Mouse (Mus musculus): Measurements from ENCODE around the gene Fam178b. TPM values are rescaled to one million over a fixed set of nuclear protein-coding genes. Genes with fewer than 3 reads are reported as not detected.

The Fam178b gene
- not detected for total RNA-seq (2021)

DNA sequence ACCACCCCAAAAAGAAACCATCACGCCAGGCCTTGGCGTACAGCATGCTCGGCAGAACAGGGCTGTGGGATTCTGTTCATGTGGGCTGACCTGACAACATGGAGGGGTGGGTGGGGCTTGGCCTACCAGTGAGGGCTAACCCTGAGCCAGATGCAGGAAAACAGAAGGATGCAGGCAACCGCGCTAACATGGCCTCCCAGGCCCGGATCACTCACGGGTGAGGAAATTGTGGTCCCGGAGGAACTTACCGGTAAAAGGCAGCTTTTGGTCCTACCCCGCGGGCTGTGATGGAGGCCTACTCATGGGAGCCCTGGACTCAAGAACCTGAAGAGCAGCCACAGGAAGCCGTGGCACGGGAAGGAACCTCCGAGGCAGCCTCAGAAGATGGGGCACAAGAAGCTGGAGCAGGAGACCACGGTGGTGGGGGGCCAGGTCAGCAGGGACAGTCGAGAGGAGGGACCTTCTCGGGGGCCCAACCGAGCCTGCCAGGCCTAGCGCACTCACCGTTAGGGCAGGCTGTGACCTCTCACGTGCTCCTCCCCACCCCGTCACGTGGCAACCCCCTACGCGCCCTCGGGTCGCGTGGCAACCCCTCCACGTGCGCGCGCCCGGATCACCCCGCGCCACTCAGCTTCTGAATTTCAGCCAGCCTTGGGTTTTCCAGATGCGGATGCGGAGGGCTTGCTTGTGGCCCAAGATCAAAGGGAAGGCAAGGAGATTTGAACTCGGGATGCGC lies at the start of gene Fam178b:
Gene Fam178b, minus strand, starts transcription at position 564 of the 736 bp plus-strand sequence.
- intact Hi-C loops (cut with DNase I), result no loop called here
- no peak for DNase-seq (ENCODE audit: low spot score in 2 of 2)

GRCm38 (mm10) chr1:36724057-36724431 lies 41.1 kb upstream of the Fam178b start:
- DNase-seq (ENCODE audit: low spot score in 2 of 2), result no peak
- intact Hi-C loops (cut with DNase I), result no loop called here

DNA sequence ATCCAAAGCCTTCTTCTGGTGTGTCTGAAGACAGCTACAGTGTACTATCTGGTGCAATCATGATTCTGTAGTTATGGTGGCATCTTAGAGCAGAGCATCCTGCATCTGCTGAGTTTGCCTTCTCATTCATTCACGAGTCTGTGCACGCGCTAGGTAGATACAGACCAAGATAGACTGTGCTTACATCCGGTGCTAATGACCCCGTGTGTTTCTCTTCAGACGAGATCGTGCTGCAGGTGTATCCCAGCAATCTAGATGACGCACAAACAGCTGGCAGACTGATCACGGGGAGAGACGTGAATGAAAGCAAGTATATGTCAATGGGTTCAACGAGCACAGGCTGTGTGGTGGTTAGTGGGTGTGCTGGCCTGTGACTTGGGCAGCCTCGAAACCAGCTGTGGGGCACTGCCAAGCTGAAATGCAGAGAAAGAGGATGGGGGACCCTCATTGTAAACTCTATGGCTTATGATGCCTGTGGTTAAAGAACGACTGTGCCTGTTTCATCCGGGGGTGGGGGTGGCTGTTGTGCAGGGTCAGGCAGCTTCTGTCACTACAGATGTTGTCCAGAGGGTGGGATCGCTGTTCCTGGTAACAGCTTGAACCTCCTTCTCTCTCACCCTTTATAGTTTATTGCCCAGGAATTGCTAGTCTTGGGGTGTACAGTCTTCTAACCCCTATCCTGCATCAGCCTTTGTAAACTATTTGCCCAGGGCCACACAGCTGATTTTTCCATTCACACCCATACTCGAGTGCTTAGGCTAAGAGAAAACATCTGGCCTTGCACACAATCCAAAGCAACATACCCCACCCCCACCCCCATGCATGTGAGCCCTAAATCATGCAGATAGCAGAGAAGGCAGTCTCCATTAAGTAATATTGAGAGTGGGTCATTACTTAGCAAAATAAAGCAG lies 40.4 kb upstream of the Fam178b start:
- no peak for DNase-seq (ENCODE audit: low spot score in 2 of 2)
- intact Hi-C loops (cut with DNase I), result no loop called here

DNA sequence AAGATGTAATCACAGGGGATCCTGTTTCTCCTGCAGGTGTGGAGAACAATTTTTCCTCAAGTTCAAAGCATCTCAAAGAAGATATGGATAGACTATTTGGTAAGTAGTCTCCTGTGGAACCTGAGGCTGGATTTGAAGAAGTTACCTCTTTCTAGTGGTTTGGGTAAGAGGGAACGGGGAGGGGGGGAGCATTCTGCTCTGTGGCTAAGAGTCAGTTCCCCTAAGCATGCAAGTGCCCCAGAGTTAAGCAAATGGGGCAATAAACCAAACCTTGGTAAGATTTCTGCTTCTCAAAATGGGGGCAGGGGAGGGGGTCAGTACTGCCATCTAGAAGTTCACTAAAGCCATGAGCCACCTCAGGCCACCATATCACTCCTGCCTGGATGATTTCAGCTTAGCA lies 35.8 kb upstream of the Fam178b start:
- DNase-seq (ENCODE audit: low spot score in 2 of 2), result no peak
- intact Hi-C loops (cut with DNase I), result no loop called here

DNA sequence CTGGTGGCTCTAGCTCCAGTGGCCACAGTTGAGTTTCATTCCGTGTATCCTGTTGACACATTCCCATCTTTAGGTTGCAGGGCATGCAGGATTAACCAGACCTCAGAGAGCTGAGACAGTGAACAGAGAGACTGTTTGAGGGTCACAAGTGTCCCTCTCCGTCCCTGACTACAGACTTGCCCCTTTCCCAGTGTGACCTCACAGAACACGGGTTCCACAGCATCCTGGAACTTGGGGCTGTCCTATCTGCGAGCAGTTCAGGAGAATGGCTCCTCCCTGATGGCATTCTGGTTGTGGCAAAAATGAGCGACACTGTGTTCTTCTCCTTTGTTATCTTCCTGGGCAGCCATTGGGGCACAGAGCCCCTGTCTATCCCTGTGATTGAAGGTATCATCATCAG lies 31.3 kb upstream of the Fam178b start, which contains the start of gene Actr1b:
Gene Actr1b, minus strand, starts transcription at position 112 of the 400 bp plus-strand sequence.
- DNase-seq (ENCODE audit: low spot score in 2 of 2), result no peak
- intact Hi-C loops (cut with DNase I), result no loop called here

GRCm38 (mm10) chr1:36711104-36711503 lies 28.1 kb upstream of the Fam178b start:
- intact Hi-C loops (cut with DNase I), result no loop called here
- no peak for DNase-seq (ENCODE audit: low spot score in 2 of 2)

- intact Hi-C loops (cut with DNase I), result no loop called here
- DNase-seq (ENCODE audit: low spot score in 2 of 2), result peak; percentile 98 to 99
These were observed 26.9 kb upstream of the Fam178b start, which contains the start of gene 4933424G06Rik for GRCm38 (mm10) chr1:36709854-36710280. Gene 4933424G06Rik, plus strand, starts transcription at chr1:36710149.

DNA sequence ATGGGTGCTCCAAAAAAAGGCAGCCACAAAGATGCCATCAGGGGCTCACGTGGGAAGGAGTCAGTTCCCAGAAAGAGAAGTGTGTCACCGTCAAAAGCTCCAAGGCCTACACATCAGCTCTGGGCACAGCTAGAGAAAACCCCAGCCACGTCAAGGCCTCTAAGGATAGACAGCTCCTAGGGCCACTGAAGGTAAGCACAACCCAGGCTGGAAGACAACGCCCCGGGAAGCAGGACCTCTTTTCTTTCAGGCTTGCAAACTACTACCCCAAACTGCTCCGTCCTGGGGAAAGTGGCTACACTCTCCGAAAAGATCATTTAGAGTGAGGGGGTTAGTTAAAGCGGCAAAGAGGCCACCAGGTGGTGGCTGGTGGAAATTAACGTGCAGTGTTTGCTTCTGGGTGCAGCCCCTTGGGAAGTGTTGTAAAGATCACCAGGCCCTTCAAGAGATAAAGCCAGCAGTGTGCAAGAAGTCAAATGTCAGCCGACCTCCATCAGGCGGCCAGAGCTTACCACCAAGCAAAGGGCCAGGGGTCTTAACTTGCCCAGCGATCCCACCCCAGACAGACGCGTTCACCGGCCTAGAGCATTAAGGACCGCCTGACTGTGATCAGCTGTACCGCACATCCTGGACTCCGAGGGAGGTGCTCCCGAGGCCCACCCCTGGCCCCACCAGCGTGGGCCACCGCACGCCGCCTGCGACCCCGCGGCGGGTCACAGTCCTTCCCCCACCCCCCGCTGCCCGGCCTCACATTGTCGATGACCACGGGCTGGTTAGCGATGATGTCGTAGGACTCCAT lies 26.3 kb upstream of the Fam178b start:
- intact Hi-C loops (cut with DNase I), result no loop called here
- DNase-seq (ENCODE audit: low spot score in 2 of 2), result peak in 1 of 2 experiments; percentile 75

DNA sequence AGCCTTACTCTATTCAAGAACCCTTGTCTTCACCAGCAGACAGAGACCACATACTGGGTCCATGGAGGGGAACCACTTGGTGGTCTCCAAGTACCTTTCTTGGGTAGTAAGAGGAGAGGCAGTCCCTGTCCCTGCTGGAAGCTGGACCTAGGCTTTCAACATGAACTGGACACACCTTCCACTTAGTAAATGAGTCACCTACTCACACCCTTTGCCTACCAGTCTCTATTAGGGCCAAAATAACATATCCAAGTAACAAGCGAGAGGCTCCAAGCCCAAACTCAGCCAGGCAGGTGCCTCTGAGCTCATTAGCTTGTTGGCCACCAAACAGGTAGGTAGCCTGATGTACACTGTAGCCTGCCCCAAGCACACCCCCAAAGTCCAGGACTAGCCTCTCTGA lies 25.6 kb upstream of the Fam178b start:
- intact Hi-C loops (cut with DNase I), result no loop called here
- DNase-seq (ENCODE audit: low spot score in 2 of 2), result no peak

DNA sequence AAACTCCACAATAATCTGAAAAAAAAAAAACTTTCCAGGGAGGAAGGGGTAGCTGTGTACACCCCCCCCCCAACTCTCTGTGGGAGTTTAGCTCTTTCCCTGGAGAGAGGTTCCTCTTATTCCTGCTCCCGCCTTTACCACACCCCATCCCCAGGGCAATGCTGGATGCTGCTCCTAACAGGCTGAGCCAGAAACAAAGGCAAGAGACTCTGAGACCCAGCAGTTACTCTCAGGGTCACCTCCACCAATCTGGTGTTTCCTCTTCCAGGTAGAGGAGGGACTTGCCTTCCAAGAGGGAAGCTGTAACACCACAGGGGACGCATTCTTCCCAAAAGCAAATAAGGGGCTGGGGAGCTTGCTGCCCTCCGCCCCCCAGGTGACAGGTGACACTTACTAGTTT lies 24.8 kb upstream of the Fam178b start:
- DNase-seq (ENCODE audit: low spot score in 2 of 2), result no peak
- intact Hi-C loops (cut with DNase I), result no loop called here

- intact Hi-C loops (cut with DNase I), result no loop called here
- DNase-seq (ENCODE audit: low spot score in 2 of 2), result peak in 1 of 2 experiments; percentile 85
These were observed 24.2 kb upstream of the Fam178b start for GRCm38 (mm10) chr1:36707166-36707565.

GRCm38 (mm10) chr1:36697030-36697429 lies 14.0 kb upstream of the Fam178b start:
- intact Hi-C loops (cut with DNase I), result no loop called here
- DNase-seq (ENCODE audit: low spot score in 2 of 2), result no peak

GRCm38 (mm10) chr1:36696411-36696810 lies 13.4 kb upstream of the Fam178b start:
- intact Hi-C loops (cut with DNase I), result no loop called here
- no peak for DNase-seq (ENCODE audit: low spot score in 2 of 2)

GRCm38 (mm10) chr1:36694871-36695270 lies 11.9 kb upstream of the Fam178b start:
- no peak for DNase-seq (ENCODE audit: low spot score in 2 of 2)
- intact Hi-C loops (cut with DNase I), result no loop called here

DNA sequence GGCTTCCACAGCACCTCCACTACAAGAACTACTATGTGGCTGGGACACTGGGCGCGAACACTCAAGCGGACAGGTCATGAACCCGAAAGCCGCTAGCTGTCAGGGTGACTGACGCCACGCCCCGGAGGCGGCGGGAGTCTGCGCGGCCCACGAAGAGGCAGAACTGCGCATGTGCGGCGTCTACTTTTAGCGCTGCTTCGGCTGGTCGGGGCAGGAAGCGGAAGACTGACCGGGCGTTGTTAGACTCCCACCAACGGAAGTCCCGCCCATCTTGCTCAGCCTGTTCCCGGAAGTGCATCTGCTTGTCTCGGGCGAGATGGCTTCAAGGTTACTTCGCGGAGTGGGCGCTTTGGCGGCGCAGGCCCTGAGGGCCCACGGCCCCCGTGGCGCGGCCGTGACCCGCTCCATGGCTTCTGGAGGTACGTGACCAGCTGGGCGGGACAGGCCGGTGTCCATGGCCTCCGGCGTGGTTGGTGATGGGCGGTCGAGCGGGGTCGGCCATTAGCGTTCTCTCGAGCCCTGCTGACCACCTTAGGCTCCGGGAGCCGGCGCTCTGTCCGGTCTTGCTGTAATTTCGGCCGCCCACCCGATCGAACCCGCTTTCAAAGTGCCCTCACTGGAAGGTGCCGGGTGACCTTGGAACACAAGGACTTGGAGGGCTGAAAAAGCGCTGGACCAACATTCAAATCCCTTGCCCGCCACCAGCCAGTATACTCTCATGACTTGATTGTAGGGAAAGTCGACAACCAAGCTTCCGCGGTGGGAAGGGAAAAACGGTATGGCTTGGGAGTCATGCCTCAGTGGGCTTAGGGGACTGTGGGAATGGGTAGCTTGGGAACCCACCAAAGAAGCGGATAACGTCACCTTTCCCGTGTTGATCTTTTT lies 8.5 kb upstream of the Fam178b start, which contains the start of gene Cox5b:
Gene Cox5b, plus strand, starts transcription at position 179 of the 885 bp plus-strand sequence.
- peak; percentile 94 to 98 for DNase-seq (ENCODE audit: low spot score in 2 of 2)
- intact Hi-C loops (cut with DNase I), result no loop called here

DNA sequence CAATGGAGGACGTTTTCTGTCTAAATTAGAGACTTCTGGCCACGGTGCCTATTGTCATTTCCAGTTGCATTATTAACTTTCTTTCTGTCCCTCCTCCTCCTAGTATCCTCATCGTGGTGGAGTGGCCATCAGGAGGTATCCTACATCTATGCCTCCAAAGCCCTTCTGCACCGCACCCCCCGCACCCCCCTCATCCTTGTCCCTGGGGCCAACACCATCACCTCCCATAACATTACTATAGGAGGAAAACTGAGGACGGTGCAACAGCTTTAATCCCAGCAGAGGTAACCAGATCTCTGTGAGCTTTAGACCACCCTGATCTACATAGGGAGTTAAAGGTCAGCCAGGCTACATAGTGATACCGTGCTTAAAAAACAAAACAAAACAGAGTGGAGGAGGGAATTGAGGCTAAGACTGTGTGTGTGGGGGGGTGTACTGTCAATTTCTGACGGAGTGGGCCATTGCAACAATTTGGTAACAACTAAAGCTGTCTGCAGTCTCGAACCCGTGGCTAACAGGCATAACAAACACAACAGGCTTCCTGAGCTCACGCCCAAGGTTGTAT lies 7.8 kb upstream of the Fam178b start:
- intact Hi-C loops (cut with DNase I), result no loop called here
- no peak for DNase-seq (ENCODE audit: low spot score in 2 of 2)

DNA sequence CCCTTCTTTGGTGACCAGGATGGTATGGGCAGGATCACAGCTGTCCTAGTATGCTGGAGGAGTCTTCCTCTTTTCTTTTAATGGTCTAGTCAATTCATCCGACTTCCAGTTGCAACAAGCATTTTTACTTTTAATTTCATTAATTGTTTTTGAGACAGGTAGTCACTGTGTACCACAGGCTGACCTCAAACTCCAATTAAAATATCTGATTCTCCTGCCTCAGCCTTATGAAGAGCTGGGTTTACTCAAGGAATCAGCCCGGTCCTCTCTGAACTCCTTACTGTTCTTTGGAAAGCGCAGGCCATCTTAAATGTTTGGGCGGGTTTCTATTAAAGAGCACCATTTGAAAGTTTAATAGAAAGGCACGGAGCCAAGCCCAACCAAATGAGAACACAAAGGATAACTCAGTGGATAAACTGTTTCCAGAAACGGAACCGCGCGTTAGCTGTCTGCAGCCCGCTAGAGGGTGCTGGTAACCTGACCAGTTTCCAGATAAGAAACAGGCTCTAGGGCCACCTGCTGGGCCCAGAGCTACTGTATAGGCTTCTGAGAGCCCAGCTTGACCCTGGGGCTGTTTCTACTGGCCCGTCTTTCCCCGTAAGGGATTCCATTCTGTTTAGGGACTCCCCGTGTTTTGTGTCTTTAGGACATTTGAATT lies 956 bp upstream of the Fam178b start:
- intact Hi-C loops (cut with DNase I), result loop anchor here (1.0 kb wide), 1 partner anchor 137 kb away; the partner anchor contains the start of gene Ankrd39
- peak; percentile 80 to 86 for DNase-seq (ENCODE audit: low spot score in 2 of 2)

- no peak for DNase-seq (ENCODE audit: low spot score in 2 of 2)
- intact Hi-C loops (cut with DNase I), result no loop called here
These were observed 2.1 kb downstream of the Fam178b start for GRCm38 (mm10) chr1:36680893-36681292.
